Mouse (Mus musculus): ENCODE data around the gene Cracr2b. TPM values are rescaled to one million over a fixed set of nuclear protein-coding genes. Genes with fewer than 3 reads are reported as not detected.

Gene Cracr2b
- total and polyA plus RNA-seq, 3 experiments: 0.73 to 6.9 TPM; not detected in 1

DNA sequence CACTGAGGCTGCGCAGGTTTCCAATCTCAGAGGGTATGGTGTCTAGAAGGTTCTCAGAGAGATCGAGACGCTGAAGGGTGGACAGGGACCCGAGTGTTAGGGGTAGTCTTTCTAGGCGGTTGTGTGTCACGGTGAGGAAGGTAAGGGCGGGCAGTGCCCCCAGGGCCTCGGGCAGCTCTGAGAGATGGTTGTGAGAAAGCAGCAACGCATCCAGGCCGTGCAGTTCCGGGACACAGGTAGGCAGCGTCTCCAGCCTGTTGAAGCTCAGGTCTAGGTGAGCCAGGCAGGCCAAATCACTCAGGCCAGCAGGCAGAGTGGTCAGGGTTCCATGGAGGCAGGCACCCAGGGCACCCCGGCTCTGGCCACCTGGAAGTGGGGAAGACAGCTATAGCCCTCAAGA, 18.7 kb upstream of the Cracr2b start:
- Histone ChIP-seq H3K9ac (ENCODE audit: control insufficient read depth, low read depth, low read length, poor library complexity, severe bottlenecking) (peak overlapping the region; percentile 83), H3K4me3 (ENCODE audit: control insufficient read depth in 1 of 2, insufficient read depth in 1 of 2, low read depth in 2 of 2, low read length in 2 of 2) (no peak overlapping the region), H3K4me1 (ENCODE audit: control insufficient read depth in 1 of 2, insufficient read depth in 2 of 2, low read length in 2 of 2) (peaks cover 0 to 15% of the 10 kb centered on the region in 2 experiments; a peak in 2 of 4 replicates), H3K9me3 (replicated peaks; ENCODE audit: insufficient read depth, low read length) (no peaks in the 10 kb centered on the region), H3K27me3 (ENCODE audit: control insufficient read depth in 1 of 2, insufficient read depth in 2 of 2, low read length in 2 of 2) (no peaks in the 10 kb centered on the region), H3K27ac (ENCODE audit: control insufficient read depth, low read depth, low read length) (no peak overlapping the region), H3K36me3 (ENCODE audit: control insufficient read depth in 1 of 2, insufficient read depth in 2 of 2, low read length in 2 of 2) (peaks cover 0 to 13% of the 10 kb centered on the region in 2 experiments; a peak in 3 of 4 replicates), H3K79me2 (ENCODE audit: control insufficient read depth, insufficient read depth, low read length, poor library complexity) (peaks cover 22% of the 10 kb centered on the region)
- DNase-seq (ENCODE audit: low read depth, low spot score): no peak
- TF ChIP-seq SIN3A (IDR thresholded peaks at IDR 0.05; ENCODE audit: low read length) (no peak), MYC (IDR thresholded peaks at IDR 0.05; ENCODE audit: low read depth, low read length) (no peak), CTCF (IDR thresholded peaks at IDR 0.05 in 2 of 3, conservative IDR thresholded peaks at IDR 0.05 in 1 of 3; ENCODE audit: control insufficient read depth in 1 of 3, insufficient read depth in 1 of 3, low read depth in 2 of 3, low read length in 3 of 3, poor library complexity in 1 of 3, severe bottlenecking in 1 of 3) (no peak), USF2 (IDR thresholded peaks at IDR 0.05; ENCODE audit: borderline replicate concordance in 1 of 2, insufficient read depth in 1 of 2, low read depth in 1 of 2, low read length in 2 of 2) (no peak), TAL1 (IDR thresholded peaks at IDR 0.05; ENCODE audit: low read length) (no peak), USF1 (IDR thresholded peaks at IDR 0.05; ENCODE audit: low read depth, low read length) (no peak), ELF1 (IDR thresholded peaks at IDR 0.05; ENCODE audit: low read depth, low read length) (no peak), NRF1 (IDR thresholded peaks at IDR 0.05; ENCODE audit: insufficient read depth, low read depth, low read length, poor library complexity, severe bottlenecking) (no peak), TCF12 (IDR thresholded peaks at IDR 0.05; ENCODE audit: low read depth, low read length) (no peak), ZC3H11A (IDR thresholded peaks at IDR 0.05; ENCODE audit: low read depth, low read length) (no peak), EP300 (IDR thresholded peaks at IDR 0.05; ENCODE audit: low read depth in 1 of 2, low read length in 2 of 2) (no peak), MEF2A (IDR thresholded peaks at IDR 0.05; ENCODE audit: extremely low read depth, insufficient replicate concordance, low read depth, low read length, poor library complexity, severe bottlenecking) (no peak), RAD21 (IDR thresholded peaks at IDR 0.05; ENCODE audit: low read depth, low read length) (no peak)

DNA sequence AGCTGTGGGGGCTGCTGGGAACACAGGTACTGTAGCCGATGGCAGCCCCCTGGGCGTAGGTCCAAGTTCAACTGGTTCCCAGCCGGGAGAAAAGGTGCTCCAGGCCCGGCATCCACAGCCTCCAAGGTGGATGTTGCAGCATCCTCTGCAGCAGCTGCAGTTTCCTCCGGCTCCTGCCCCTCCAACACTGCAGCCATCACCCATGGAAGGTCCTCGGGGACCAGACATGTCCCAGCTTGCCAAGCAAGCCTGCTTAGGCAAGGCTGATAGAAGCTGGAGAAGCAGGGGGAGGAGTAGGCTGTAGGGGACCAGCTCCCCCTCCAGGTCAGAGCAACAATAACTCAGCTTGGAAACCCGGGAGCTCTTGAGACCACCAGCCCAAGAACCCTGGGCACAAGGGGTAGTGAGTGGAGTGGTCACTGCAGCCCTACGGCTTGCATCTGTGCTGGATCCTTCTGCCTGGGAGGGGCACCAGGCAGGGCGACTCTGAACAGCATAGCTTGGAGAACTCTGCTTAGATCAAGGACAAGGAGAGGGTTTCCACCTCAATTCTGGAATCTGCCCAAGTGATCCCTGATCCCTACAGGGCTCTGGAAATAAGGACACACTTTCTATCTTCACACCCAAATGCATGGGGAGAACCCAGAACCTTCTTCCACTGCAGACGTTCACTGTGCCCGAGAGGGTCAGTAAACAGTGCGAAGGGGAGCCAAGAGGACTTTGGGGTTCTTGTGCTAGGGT, 17.6 kb upstream of the Cracr2b start:
- peak overlapping the region; percentile 62 to 85 for H3K4me3 ChIP-seq (ENCODE audit: control insufficient read depth in 1 of 2, insufficient read depth in 1 of 2, low read depth in 2 of 2, low read length in 2 of 2)
- TF ChIP-seq ZNF384 (IDR thresholded peaks at IDR 0.05; ENCODE audit: low read depth, low read length) (no peak), ELF1 (IDR thresholded peaks at IDR 0.05; ENCODE audit: low read depth, low read length) (no peak), GABPA (IDR thresholded peaks at IDR 0.05; ENCODE audit: low read depth, low read length) (no peak), MAX (IDR thresholded peaks at IDR 0.05; ENCODE audit: low read length) (no peak; the same call in 1 of the 2 replicates), SMC3 (IDR thresholded peaks at IDR 0.05; ENCODE audit: low read depth, low read length) (peak; percentile 32), EP300 (IDR thresholded peaks at IDR 0.05; ENCODE audit: low read depth in 1 of 2, low read length in 2 of 2) (no peak), POLR2AphosphoS5 (IDR thresholded peaks at IDR 0.05; ENCODE audit: borderline replicate concordance, low read depth, low read length) (no peak), MEF2A (IDR thresholded peaks at IDR 0.05; ENCODE audit: extremely low read depth, insufficient replicate concordance, low read depth, low read length, poor library complexity, severe bottlenecking) (no peak), RAD21 (IDR thresholded peaks at IDR 0.05; ENCODE audit: low read depth, low read length) (peak; percentile 51), NELFE (IDR thresholded peaks at IDR 0.05; ENCODE audit: low read depth, low read length) (no peak), CTCF (IDR thresholded peaks at IDR 0.05 in 2 of 3, conservative IDR thresholded peaks at IDR 0.05 in 1 of 3; ENCODE audit: control insufficient read depth in 1 of 3, insufficient read depth in 1 of 3, low read depth in 2 of 3, low read length in 3 of 3, poor library complexity in 1 of 3, severe bottlenecking in 1 of 3) (peak; percentile 55 to 65 (median 60)), TCF12 (IDR thresholded peaks at IDR 0.05; ENCODE audit: low read depth, low read length) (no peak)
- H3K9ac ChIP-seq (ENCODE audit: control insufficient read depth, low read depth, low read length, poor library complexity, severe bottlenecking): peak overlapping the region; percentile 83
- H3K36me3 ChIP-seq (ENCODE audit: control insufficient read depth in 1 of 2, insufficient read depth in 2 of 2, low read length in 2 of 2): peaks cover 2 to 13% of the 10 kb centered on the region in 2 experiments
- H3K27me3 ChIP-seq (ENCODE audit: control insufficient read depth in 1 of 2, insufficient read depth in 2 of 2, low read length in 2 of 2): no peaks in the 10 kb centered on the region
- H3K27ac ChIP-seq (ENCODE audit: control insufficient read depth, low read depth, low read length): peak overlapping the region; percentile 59
- DNase-seq (ENCODE audit: low read depth, low spot score): peak; percentile 84
- peaks cover 0 to 15% of the 10 kb centered on the region in 2 experiments; a peak in 2 of 4 replicates for H3K4me1 ChIP-seq (ENCODE audit: control insufficient read depth in 1 of 2, insufficient read depth in 2 of 2, low read length in 2 of 2)
- H3K79me2 ChIP-seq (ENCODE audit: control insufficient read depth, insufficient read depth, low read length, poor library complexity): peaks cover 30% of the 10 kb centered on the region
- H3K9me3 ChIP-seq (replicated peaks; ENCODE audit: insufficient read depth, low read length): no peaks in the 10 kb centered on the region
